Mouse (Mus musculus) intestine, postnatal 0 days (tissue): ENCODE measurements at regions not wholly inside any gene's neighbourhood (a gene's known extent, or its start where the extent isn't known, plus 50 kb on each side); places are given as distances from the start of the nearest gene placed in this dataset.

Source experiments
- ATAC-seq: fragments of 200-750 bp; cut with Nextera tagmentation; 2 replicates; pipeline ENCODE4 v1.8.0; 2017; ENCODE audit warnings: mild to moderate bottlenecking, moderate TSS enrichment, moderate library complexity
- H3K27ac ChIP-seq: fragments of 300-500 bp; sonication (generic); 2 replicates; pipeline ENCODE4 v1.5.1; 2014; ENCODE audit warnings: mild to moderate bottlenecking, low read depth, low read length, moderate library complexity
- H3K27me3 ChIP-seq: fragments of 300-500 bp; sonication (generic); replicated peaks from 2 replicates; pipeline ENCODE4 v1.6.1; 2014; ENCODE audit warnings: low read length, mixed read lengths; ENCODE audit not compliant: control insufficient read depth, insufficient read depth
- H3K36me3 ChIP-seq: fragments of 300-500 bp; sonication (generic); 2 replicates; pipeline ENCODE4 v1.6.1; 2014; ENCODE audit warnings: mild to moderate bottlenecking, moderate library complexity; ENCODE audit not compliant: control insufficient read depth, insufficient read depth
- H3K4me1 ChIP-seq: fragments of 300-500 bp; sonication (generic); replicated peaks from 2 replicates; pipeline ENCODE4 v1.6.1; 2014; ENCODE audit warnings: antibody characterized with exemption, low read length, mixed read lengths; ENCODE audit not compliant: control insufficient read depth, insufficient read depth
- H3K4me2 ChIP-seq: fragments of 300-500 bp; sonication (generic); replicated peaks from 2 replicates; pipeline ENCODE4 v1.6.1; 2014; ENCODE audit warnings: low read depth, mild to moderate bottlenecking, moderate library complexity
- H3K4me3 ChIP-seq: fragments of 300-500 bp; sonication (generic); 2 replicates; pipeline ENCODE4 v1.5.1; 2014; ENCODE audit warnings: low read depth, low read length
- H3K9ac ChIP-seq: fragments of 300-500 bp; sonication (generic); 2 replicates; pipeline ENCODE4 v1.6.1; 2014; ENCODE audit warnings: mild to moderate bottlenecking, low read depth, low read length
- H3K9me3 ChIP-seq: fragments of 300-500 bp; sonication (generic); 2 replicates; pipeline ENCODE4 v1.6.1; 2016; ENCODE audit warnings: mixed run types; ENCODE audit not compliant: control insufficient read depth
- CTCF ChIP-seq: sonication (generic); IDR thresholded peaks from 2 replicates; pipeline ENCODE4 v1.5.1; 2016; ENCODE audit warnings: low read depth, mild to moderate bottlenecking, control low read depth, antibody characterized with exemption, moderate library complexity
- WGBS: fragments of 180-500 bp; shearing (Covaris S2); extraction: QIAGEN DNeasy Blood & Tissue Kit; methylation state at CpG from one replicate; pipeline ENCODE4 v1.1.7; 2014; 5-methylcytosine and 5-hydroxymethylcytosine counted together

- WGBS, result 73% methylated on average over 9 of the region's 9 CpGs
- no peaks in the 10 kb centered on the region for H3K36me3 ChIP-seq
- ATAC-seq, result no peak
- H3K4me2 ChIP-seq, result no peak overlapping the region
- no peak overlapping the region for H3K9ac ChIP-seq
- H3K27me3 ChIP-seq, result no peaks in the 10 kb centered on the region
- H3K27ac ChIP-seq, result no peak overlapping the region
- no peaks in the 10 kb centered on the region for H3K9me3 ChIP-seq
- peaks cover 7% of the 10 kb centered on the region; the same call in 1 of the 2 replicates for H3K4me1 ChIP-seq
- H3K4me3 ChIP-seq, result no peak overlapping the region
- no peak for TF ChIP-seq CTCF
Observed at GRCm38 (mm10) chr10:96720956-96721688, 104.3 kb downstream of the Btg1 start.

- peak overlapping the region; percentile 32; the same call in 1 of the 2 replicates for H3K4me2 ChIP-seq
- no peaks in the 10 kb centered on the region for H3K36me3 ChIP-seq
- no peak overlapping the region for H3K9ac ChIP-seq
- H3K27me3 ChIP-seq, result no peaks in the 10 kb centered on the region
- H3K4me3 ChIP-seq, result no peak overlapping the region
- 8% methylated on average over 9 of the region's 9 CpGs for WGBS
- H3K4me1 ChIP-seq, result peaks cover 7% of the 10 kb centered on the region; the same call in 1 of the 2 replicates
- no peaks in the 10 kb centered on the region for H3K9me3 ChIP-seq
- no peak for TF ChIP-seq CTCF
- H3K27ac ChIP-seq, result no peak overlapping the region
- peak; percentile 91 for ATAC-seq
Observed at GRCm38 (mm10) chr10:96722491-96722890, 105.7 kb downstream of the Btg1 start.

GRCm38 (mm10) chr10:96723071-96723470, 106.3 kb downstream of the Btg1 start:
- WGBS, result 88% methylated on average over 6 of the region's 6 CpGs
- H3K4me2 ChIP-seq, result no peak overlapping the region
- no peak overlapping the region for H3K9ac ChIP-seq
- H3K27me3 ChIP-seq, result no peaks in the 10 kb centered on the region
- peaks cover 7% of the 10 kb centered on the region; the same call in 1 of the 2 replicates for H3K4me1 ChIP-seq
- no peak for ATAC-seq
- no peak for TF ChIP-seq CTCF
- no peak overlapping the region for H3K27ac ChIP-seq
- no peaks in the 10 kb centered on the region for H3K36me3 ChIP-seq
- H3K4me3 ChIP-seq, result no peak overlapping the region
- no peaks in the 10 kb centered on the region for H3K9me3 ChIP-seq

- peak; percentile 56 for ATAC-seq
- Histone ChIP-seq H3K27ac (no peak overlapping the region), H3K9ac (no peak overlapping the region)
Observed at GRCm38 (mm10) chr10:96724436-96725175, 107.8 kb downstream of the Btg1 start.

GRCm38 (mm10) chr10:96726801-96727780, 110.3 kb downstream of the Btg1 start:
- no peak for TF ChIP-seq CTCF
- Histone ChIP-seq H3K4me1 (peaks cover 7% of the 10 kb centered on the region; the same call in 1 of the 2 replicates), H3K4me3 (no peak overlapping the region), H3K27ac (no peak overlapping the region), H3K27me3 (no peaks in the 10 kb centered on the region), H3K9ac (no peak overlapping the region), H3K4me2 (no peak overlapping the region), H3K9me3 (no peaks in the 10 kb centered on the region), H3K36me3 (no peaks in the 10 kb centered on the region)
- WGBS, result 80% methylated on average over 12 of the region's 12 CpGs
- ATAC-seq, result no peak

More at GRCm38 (mm10) chr10:96724436-96725175, 107.8 kb downstream of the Btg1 start:
- no peak overlapping the region for H3K4me3 ChIP-seq
- H3K4me2 ChIP-seq, result peak overlapping the region; percentile 48
- no peaks in the 10 kb centered on the region for H3K36me3 ChIP-seq
- TF ChIP-seq CTCF, result no peak
- 22% methylated on average over 11 of the region's 11 CpGs for WGBS
- H3K27me3 ChIP-seq, result no peaks in the 10 kb centered on the region
- H3K9me3 ChIP-seq, result no peaks in the 10 kb centered on the region
- H3K4me1 ChIP-seq, result peaks cover 7% of the 10 kb centered on the region; the same call in 1 of the 2 replicates
